Mouse (Mus musculus) stomach, postnatal 0 days (tissue): Measurements from ENCODE around the gene Pde4dip.

ENCODE experiments used
- CTCF ChIP-seq: IDR thresholded peaks from 2 replicates; pipeline ENCODE4 v1.5.1; 2016; ENCODE audit warnings: antibody characterized with exemption, low read depth, mild to moderate bottlenecking, moderate library complexity
- EP300 ChIP-seq: optimal IDR thresholded peaks from 2 replicates; pipeline ENCODE3; 2016; ENCODE audit warnings: antibody characterized with exemption

- TF ChIP-seq CTCF: 0 out of 2 replicates have a peak, but pooled peaks have one; percentile 19
- TF ChIP-seq EP300: no peak
Observed at GRCm38 (mm10) chr3:97767041-97767770, 121.3 kb downstream of the Pde4dip start.
